Mouse (Mus musculus): ENCODE measurements around the gene Triobp. TPM values are rescaled to one million over a fixed set of nuclear protein-coding genes. Genes with fewer than 3 reads are reported as not detected.
A peak's percentile ranks its signal among the peaks of the same experiment; 100 is the strongest.
"Not testable (repeated sequence)": the region's sequence is repeated elsewhere in the genome, so short reads cannot be mapped to it uniquely, and the experiment has no call there.

Gene Triobp
- total RNA-seq, 2 experiments from 2014 or later, result 98.7 to 106 TPM

- intact Hi-C loops (cut with DNase I), result no loop called here
- DNase-seq, result no peak
Observed at GRCm38 (mm10) chr15:78996663-78997062, 49.1 kb downstream of the Triobp start.

- no peak for DNase-seq
- intact Hi-C loops (cut with DNase I), result no loop called here
Observed at GRCm38 (mm10) chr15:78998348-78998747, 50.8 kb downstream of the Triobp start.

- peak; percentile 21 for DNase-seq
- intact Hi-C loops (cut with DNase I), result no loop called here
Observed at GRCm38 (mm10) chr15:78999586-78999985, 52.1 kb downstream of the Triobp start.

- intact Hi-C loops (cut with DNase I), result no loop called here
- peak; percentile 71 for DNase-seq
Observed at GRCm38 (mm10) chr15:79000357-79000791, 52.9 kb downstream of the Triobp start.

GRCm38 (mm10) chr15:79001559-79001958 lies 54.0 kb downstream of the Triobp start:
- intact Hi-C loops (cut with DNase I), result no loop called here
- no peak for DNase-seq

- intact Hi-C loops (cut with DNase I), result no loop called here
- peak; percentile 39 for DNase-seq
Observed at GRCm38 (mm10) chr15:79002036-79002435, 54.5 kb downstream of the Triobp start.

- intact Hi-C loops (cut with DNase I), result no loop called here
- no peak for DNase-seq
Observed at GRCm38 (mm10) chr15:79003079-79003478, 55.6 kb downstream of the Triobp start.

GRCm38 (mm10) chr15:79005581-79005980 lies 58.1 kb downstream of the Triobp start:
- DNase-seq, result no peak
- intact Hi-C loops (cut with DNase I), result no loop called here

- intact Hi-C loops (cut with DNase I), result no loop called here
- peak; percentile 64 for DNase-seq
Observed at GRCm38 (mm10) chr15:79006638-79007037, 59.1 kb downstream of the Triobp start.

GRCm38 (mm10) chr15:79007059-79007458 lies 59.5 kb downstream of the Triobp start:
- no peak for DNase-seq
- intact Hi-C loops (cut with DNase I), result no loop called here

GRCm38 (mm10) chr15:79007836-79008235 lies 60.3 kb downstream of the Triobp start:
- intact Hi-C loops (cut with DNase I), result not testable (repeated sequence)

GRCm38 (mm10) chr15:79009734-79010133 lies 62.2 kb downstream of the Triobp start:
- DNase-seq, result no peak
- intact Hi-C loops (cut with DNase I), result no loop called here

More at GRCm38 (mm10) chr15:79007836-79008235, 60.3 kb downstream of the Triobp start:
- DNase-seq, result not testable (repeated sequence)

- intact Hi-C loops (cut with DNase I), result no loop called here
- no peak for DNase-seq
Observed at GRCm38 (mm10) chr15:79011550-79011949, 64.0 kb downstream of the Triobp start.

GRCm38 (mm10) chr15:79013382-79013781 lies 65.9 kb downstream of the Triobp start:
- DNase-seq, result peak; percentile 79
- intact Hi-C loops (cut with DNase I), result no loop called here

GRCm38 (mm10) chr15:79018191-79018590 lies 70.7 kb downstream of the Triobp start:
- no peak for DNase-seq
- intact Hi-C loops (cut with DNase I), result no loop called here

GRCm38 (mm10) chr15:79018886-79019285 lies 71.4 kb downstream of the Triobp start:
- no peak for DNase-seq
- intact Hi-C loops (cut with DNase I), result no loop called here

GRCm38 (mm10) chr15:79022671-79023230 lies 75.2 kb downstream of the Triobp start:
- intact Hi-C loops (cut with DNase I), result no loop called here
- no peak for DNase-seq

- intact Hi-C loops (cut with DNase I), result no loop called here
- no peak for DNase-seq
Observed at GRCm38 (mm10) chr15:79023366-79023765, 75.8 kb downstream of the Triobp start.

- intact Hi-C loops (cut with DNase I), result no loop called here
- DNase-seq, result peak; percentile 23
Observed at GRCm38 (mm10) chr15:79025687-79026308, 78.3 kb downstream of the Triobp start.

- intact Hi-C loops (cut with DNase I), result no loop called here
- peak; percentile 87 for DNase-seq
Observed at GRCm38 (mm10) chr15:79026511-79027290, 79.2 kb downstream of the Triobp start.

GRCm38 (mm10) chr15:79027291-79028205 lies 80.0 kb downstream of the Triobp start:
- peak; percentile 51 for DNase-seq
- intact Hi-C loops (cut with DNase I), result no loop called here
